Mouse (Mus musculus) ES-E14 (cell line): ENCODE measurements around the gene Phyh. TPM values are rescaled to one million over a fixed set of nuclear protein-coding genes. Genes with fewer than 3 reads are reported as not detected.

Experiments used
- DNase-seq: peaks from one replicate; pipeline ENCODE4 v3.0.0-alpha.2; 2013; ENCODE audit warnings: low read depth, low spot score
- H3K27ac ChIP-seq: 2 replicates; pipeline ENCODE4 v1.5.1; 2012; ENCODE audit warnings: low read depth, mild to moderate bottlenecking, low read length, moderate library complexity, mixed read lengths; ENCODE audit not compliant: poor library complexity, insufficient read depth, severe bottlenecking
- H3K36me3 ChIP-seq: 2 replicates; pipeline ENCODE4 v1.6.1; 2012; ENCODE audit warnings: mild to moderate bottlenecking, low read length, moderate library complexity, mixed read lengths; ENCODE audit not compliant: control insufficient read depth, poor library complexity, insufficient read depth, severe bottlenecking
- H3K4me1 ChIP-seq, 2 experiments: fragments of 150-350 bp in 1 of 2; sonication (generic) in 1 of 2; 2 replicates each; pipeline ENCODE4 v1.6.1; 2012; ENCODE audit warnings: low read length in 2 of 2, mild to moderate bottlenecking in 1 of 2, mixed read lengths in 1 of 2; ENCODE audit not compliant: control insufficient read depth in 2 of 2, insufficient read depth in 2 of 2, poor library complexity in 1 of 2
- H3K4me3 ChIP-seq, 2 experiments: fragments of 150-350 bp in 1 of 2; sonication (generic) in 1 of 2; 2 replicates each; pipeline ENCODE4 v1.5.1; 2012; ENCODE audit warnings: low read length in 2 of 2, low read depth in 1 of 2, mild to moderate bottlenecking in 1 of 2, mixed read lengths in 1 of 2; ENCODE audit not compliant: insufficient read depth in 1 of 2, poor library complexity in 1 of 2, severe bottlenecking in 1 of 2
- H3K9ac ChIP-seq: 2 replicates; pipeline ENCODE4 v1.6.1; 2012; ENCODE audit warnings: low read depth, mild to moderate bottlenecking, low read length, mixed read lengths; ENCODE audit not compliant: poor library complexity, insufficient read depth, severe bottlenecking
- H3K9me3 ChIP-seq: fragments of 150-350 bp; sonication (generic); 2 replicates; pipeline ENCODE4 v1.6.1; 2012; ENCODE audit warnings: low read depth, mild to moderate bottlenecking, low read length; ENCODE audit not compliant: control insufficient read depth, insufficient read depth
- CHD2 ChIP-seq: IDR thresholded peaks from 2 replicates; pipeline ENCODE4 v1.6.1; 2014; ENCODE audit warnings: mild to moderate bottlenecking, low read depth, low read length, inconsistent platforms
- HCFC1 ChIP-seq: IDR thresholded peaks from 2 replicates; pipeline ENCODE4 v1.6.1; 2012; ENCODE audit warnings: low read length, inconsistent platforms, borderline replicate concordance; ENCODE audit not compliant: insufficient read depth
- MAFK ChIP-seq: IDR thresholded peaks from 2 replicates; pipeline ENCODE4 v1.6.1; 2014; ENCODE audit warnings: mild to moderate bottlenecking, low read depth, low read length, inconsistent platforms; ENCODE audit not compliant: insufficient read depth
- ZC3H11A ChIP-seq: IDR thresholded peaks from 2 replicates; pipeline ENCODE4 v1.6.1; 2012; ENCODE audit warnings: low read depth, mild to moderate bottlenecking, inconsistent platforms, low read length, borderline replicate concordance
- ZNF384 ChIP-seq: IDR thresholded peaks from 2 replicates; pipeline ENCODE4 v1.6.1; 2012; ENCODE audit warnings: low read depth, low read length, inconsistent platforms
- in situ Hi-C, 2 experiments: fragments of 600-800 bp; cut with MboI; formaldehyde crosslinking; loops; one replicate each; pipeline ENCODE4 v1.15.1; 2025; ENCODE audit warnings: low sequenced_read_pairs in 2 of 2, inconsistent platforms in 1 of 2; ENCODE audit not compliant: unreplicated experiment in 2 of 2
- total RNA-seq: library from RNA; depleted of rRNA; stranded (reverse); fragments of 300-350 nt; gene quantifications from 2 replicates; pipeline ENCODE4 v1.2.3, GENCODE M21; 2012

The Phyh gene
- total RNA-seq, 1 experiment = 22.0 TPM

- DNase-seq = no peak
- TF ChIP-seq HCFC1 = no peak
- TF ChIP-seq CHD2 = peak; percentile 88
- no peak for TF ChIP-seq ZNF384
- TF ChIP-seq ZC3H11A = no peak
- no peak for TF ChIP-seq MAFK
- peaks cover 6% of the 10 kb centered on the region; the same call in 1 of the 2 replicates for H3K36me3 ChIP-seq
- H3K4me3 ChIP-seq = peak overlapping the region; percentile 69 to 85
- in situ Hi-C loops = no loop called here
- H3K9me3 ChIP-seq = no peaks in the 10 kb centered on the region
- peaks cover 4 to 6% of the 10 kb centered on the region in 2 experiments; a peak in 2 of 4 replicates for H3K4me1 ChIP-seq
- H3K9ac ChIP-seq = peak overlapping the region; percentile 99
- H3K27ac ChIP-seq = 0 out of 2 replicates have a peak overlapping the region, but pooled peaks have one; percentile 27
These were observed 38.0 kb upstream of the Phyh start for GRCm38 (mm10) chr2:4880737-4881349.

GRCm38 (mm10) chr2:4881350-4882248 is 37.2 kb upstream of the Phyh start, which contains the start of gene Sephs1:
Sephs1 (plus strand) TSS chr2:4881564.
- H3K36me3 ChIP-seq = peaks cover 12% of the 10 kb centered on the region; the same call in 1 of the 2 replicates
- H3K9ac ChIP-seq = peak within 1 kb of the TSS; percentile 99
- peaks cover 4 to 6% of the 10 kb centered on the region in 2 experiments; a peak in 2 of 4 replicates for H3K4me1 ChIP-seq
- H3K9me3 ChIP-seq = no peaks in the 10 kb centered on the region
- H3K4me3 ChIP-seq = peak within 1 kb of the TSS; percentile 69 to 85
- H3K27ac ChIP-seq = peak within 1 kb of the TSS; percentile 94
- DNase-seq = no peak
- TF ChIP-seq ZC3H11A (no peak), ZNF384 (peak; percentile 88), HCFC1 (no peak; the same call in 1 of the 2 replicates)
- in situ Hi-C loops = no loop called here

DNA sequence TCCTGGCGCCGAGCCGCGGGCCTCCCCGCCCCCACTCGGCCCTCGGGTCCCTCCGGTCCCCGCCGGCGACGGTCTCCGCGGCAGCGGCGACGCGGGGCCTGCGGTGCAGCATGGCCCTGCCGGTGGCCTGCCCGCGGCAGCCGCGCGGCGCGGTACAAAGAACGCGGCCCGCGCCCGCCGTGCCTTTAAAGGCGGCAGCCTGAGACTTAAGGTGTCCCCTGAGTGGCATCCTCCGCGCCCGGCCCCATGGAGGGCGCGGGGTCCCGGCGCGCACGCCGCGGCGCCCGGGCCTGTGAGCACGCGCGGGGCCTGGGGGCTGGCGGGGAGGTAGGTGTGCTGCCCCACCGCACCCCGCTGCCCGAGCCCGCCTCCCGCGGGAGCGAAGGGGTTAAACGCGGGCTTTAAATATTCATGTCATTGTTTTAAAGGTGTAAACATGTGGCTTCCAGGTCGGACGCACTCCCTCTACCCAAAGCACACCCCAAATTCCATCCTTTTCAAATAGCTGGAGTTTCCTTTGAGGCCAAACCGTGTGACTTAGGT is 36.5 kb upstream of the Phyh start:
- Histone ChIP-seq H3K9me3 (no peaks in the 10 kb centered on the region), H3K36me3 (peaks cover 15% of the 10 kb centered on the region; the same call in 1 of the 2 replicates), H3K27ac (peak overlapping the region; percentile 94), H3K4me1 (peaks cover 4 to 6% of the 10 kb centered on the region in 2 experiments; a peak in 2 of 4 replicates), H3K4me3 (peak overlapping the region; percentile 69 to 85), H3K9ac (peak overlapping the region; percentile 99)
- in situ Hi-C loops = no loop called here
- TF ChIP-seq ZC3H11A (no peak), CHD2 (0 out of 2 replicates have a peak, but pooled peaks have one; percentile 12)
- peak; percentile 56 for DNase-seq

GRCm38 (mm10) chr2:4883009-4883704 is 35.7 kb upstream of the Phyh start:
- Histone ChIP-seq H3K9ac (peak overlapping the region; percentile 99; the same call in 1 of the 2 replicates), H3K4me1 (peaks cover 4 to 6% of the 10 kb centered on the region in 2 experiments; a peak in 1 of 4 replicates), H3K4me3 (peak overlapping the region; percentile 69 to 85), H3K9me3 (no peaks in the 10 kb centered on the region), H3K36me3 (peaks cover 21% of the 10 kb centered on the region; the same call in 1 of the 2 replicates), H3K27ac (peak overlapping the region; percentile 14; the same call in 1 of the 2 replicates)
- TF ChIP-seq ZC3H11A = no peak
- TF ChIP-seq ZNF384 = no peak
- TF ChIP-seq MAFK = no peak
- no peak for TF ChIP-seq HCFC1
- TF ChIP-seq CHD2 = no peak
- in situ Hi-C loops = no loop called here
- DNase-seq = no peak
